In the genomic region with DNA sequence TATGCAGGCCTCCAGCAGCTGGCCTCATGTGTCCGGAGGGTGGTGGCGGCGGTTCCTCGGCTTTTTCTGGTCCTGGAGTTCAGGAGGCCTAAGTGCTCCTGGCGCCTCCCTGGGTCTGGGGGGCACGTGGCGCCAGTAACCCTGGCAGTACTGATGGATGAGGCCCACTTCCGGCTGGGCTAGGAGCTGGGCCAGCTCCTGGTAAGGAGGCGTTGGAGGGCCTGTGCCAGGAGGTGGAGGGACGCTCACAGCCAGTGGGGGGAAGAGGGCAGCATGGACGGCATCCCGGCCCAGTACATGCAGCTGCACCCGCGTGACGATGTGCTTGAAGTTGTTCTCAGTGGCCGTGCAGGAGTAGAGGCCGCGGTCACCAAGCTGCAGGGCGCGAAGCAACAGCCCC, we compare ENCODE assay signal across 26 mouse cellular contexts. TPM values are rescaled to one million over a fixed set of nuclear protein-coding genes. Genes with fewer than 3 reads are reported as not detected.
A peak's percentile ranks its signal among the peaks of the same experiment; 100 is the strongest.
DNase-seq lines count a peak whose midpoint lies in the region; ATAC-seq and TF ChIP-seq lines count a peak whose summit lies in the region.
"Had no signal": no experiment of that assay in that cellular context is flagged by ENCODE, and none has a peak within 500 bp of the region (broad histone marks: within the 10 kb centered on the region; RNA-seq: fewer than 3 reads in every experiment).

No protein-coding gene starts in this region.

- H3K9ac ChIP-seq in forebrain, embryonic 12.5 days, result no peak overlapping the region
- no peak overlapping the region for H3K9ac ChIP-seq in forebrain, postnatal 0 days
- no peak overlapping the region for H3K9ac ChIP-seq in kidney, embryonic 14.5 days (ENCODE audit: low read depth, low read length)
- no peak overlapping the region for H3K9ac ChIP-seq in lung, embryonic 16.5 days (ENCODE audit: low read length)
- no peak overlapping the region for H3K9ac ChIP-seq in midbrain, embryonic 13.5 days (replicated peaks)
- no peak overlapping the region for H3K9ac ChIP-seq in midbrain, embryonic 14.5 days (replicated peaks; ENCODE audit: low read length)
- H3K9ac ChIP-seq: embryonic facial prominence, embryonic 15.5 days; heart, embryonic 13.5 days; hindbrain, embryonic 13.5 days had no signal

- H3K27ac ChIP-seq in forebrain, embryonic 12.5 days, result 0 out of 2 replicates have a peak overlapping the region, but pooled peaks have one; percentile 8
- H3K27ac ChIP-seq in forebrain, postnatal 0 days (ENCODE audit: low read depth, low read length), result no peak overlapping the region
- no peak overlapping the region for H3K27ac ChIP-seq in kidney, adult 2 months (ENCODE audit: insufficient read depth, low read depth, low read length)
- H3K27ac ChIP-seq in kidney, embryonic 14.5 days (ENCODE audit: low read depth, low read length), result no peak overlapping the region
- H3K27ac ChIP-seq in lung, embryonic 16.5 days (ENCODE audit: low read length), result no peak overlapping the region
- 0 out of 2 replicates have a peak overlapping the region, but pooled peaks have one; percentile 25 for H3K27ac ChIP-seq in midbrain, embryonic 13.5 days
- H3K27ac ChIP-seq in midbrain, embryonic 14.5 days (replicated peaks; ENCODE audit: low read depth, low read length), result no peak overlapping the region
- H3K27ac ChIP-seq: embryonic facial prominence, embryonic 15.5 days; gastrocnemius, adult 2 months; heart, embryonic 13.5 days; hindbrain, embryonic 13.5 days had no signal

- WGBS in forebrain, embryonic 12.5 days, result 93% methylated on average over 20 of the region's 20 CpGs
- WGBS in forebrain, postnatal 0 days, result 82% methylated on average over 20 of the region's 20 CpGs
- WGBS in kidney, adult 2 months, result 71% methylated on average over 20 of the region's 20 CpGs
- 84% methylated on average over 20 of the region's 20 CpGs for WGBS in kidney, embryonic 14.5 days
- WGBS in lung, embryonic 16.5 days, result 61% methylated on average over 20 of the region's 20 CpGs
- whole genome bisulfite sequencing in midbrain, embryonic 13.5 days, result 89% methylated on average over 20 of the region's 20 CpGs
- WGBS in midbrain, embryonic 14.5 days, result 86% methylated on average over 20 of the region's 20 CpGs

- no peak for DNase-seq in forebrain, postnatal 0 days
- peak; percentile 52 for DNase-seq in kidney, adult 2 months
- DNase-seq in lung, postnatal 14 days, result no peak
- DNase-seq in midbrain, embryonic 14.5 days, result no peak
- DNase-seq: adrenal gland, postnatal 10 days; B cell, adult 2 months; cerebellum, adult 11 months; cerebellum, adult 8-10 months; cerebellum, postnatal 14 days; embryo, embryonic 11 days; gastrocnemius, adult 2 months; gastrocnemius, postnatal 36 days; heart, adult 11 months; heart, postnatal 36 days had no signal

- H3K4me2 ChIP-seq in forebrain, embryonic 12.5 days, result no peak overlapping the region
- H3K4me2 ChIP-seq in forebrain, postnatal 0 days (ENCODE audit: low read depth), result no peak overlapping the region
- no peak overlapping the region for H3K4me2 ChIP-seq in kidney, embryonic 14.5 days (replicated peaks; ENCODE audit: low read depth, low read length)
- H3K4me2 ChIP-seq in lung, embryonic 16.5 days (ENCODE audit: low read depth, low read length), result no peak overlapping the region
- no peak overlapping the region for H3K4me2 ChIP-seq in midbrain, embryonic 13.5 days (replicated peaks)
- no peak overlapping the region for H3K4me2 ChIP-seq in midbrain, embryonic 14.5 days (ENCODE audit: low read length)
- H3K4me2 ChIP-seq: embryonic facial prominence, embryonic 15.5 days; heart, embryonic 13.5 days; hindbrain, embryonic 13.5 days had no signal

- TF ChIP-seq POLR2A in kidney, adult 2 months (IDR thresholded peaks at IDR 0.05; ENCODE audit: low read depth, low read length), result no peak

- no peaks in the 10 kb centered on the region for H3K9me3 ChIP-seq in forebrain, embryonic 12.5 days
- no peaks in the 10 kb centered on the region for H3K9me3 ChIP-seq in forebrain, postnatal 0 days (ENCODE audit: low read length)
- no peaks in the 10 kb centered on the region for H3K9me3 ChIP-seq in kidney, embryonic 14.5 days (ENCODE audit: control insufficient read depth, low read length)
- H3K9me3 ChIP-seq in lung, embryonic 16.5 days (ENCODE audit: control insufficient read depth, low read length), result no peaks in the 10 kb centered on the region
- H3K9me3 ChIP-seq in midbrain, embryonic 13.5 days, result no peaks in the 10 kb centered on the region
- no peaks in the 10 kb centered on the region for H3K9me3 ChIP-seq in midbrain, embryonic 14.5 days (ENCODE audit: control insufficient read depth, low read length)
- H3K9me3 ChIP-seq: embryonic facial prominence, embryonic 15.5 days; G1E; heart, embryonic 13.5 days; hindbrain, embryonic 13.5 days had no signal

- peaks cover 18% of the 10 kb centered on the region for H3K36me3 ChIP-seq in forebrain, embryonic 12.5 days (replicated peaks)
- H3K36me3 ChIP-seq in forebrain, postnatal 0 days (ENCODE audit: insufficient read depth), result peaks cover 54% of the 10 kb centered on the region
- no peaks in the 10 kb centered on the region for H3K36me3 ChIP-seq in kidney, adult 2 months (ENCODE audit: control insufficient read depth, insufficient read depth, low read length)
- H3K36me3 ChIP-seq in kidney, embryonic 14.5 days (ENCODE audit: control insufficient read depth, insufficient read depth, low read length), result peaks cover 47% of the 10 kb centered on the region
- peaks cover 10% of the 10 kb centered on the region; the same call in 1 of the 2 replicates for H3K36me3 ChIP-seq in lung, embryonic 16.5 days (ENCODE audit: control insufficient read depth, insufficient read depth, low read length)
- peaks cover 55% of the 10 kb centered on the region for H3K36me3 ChIP-seq in midbrain, embryonic 13.5 days
- peaks cover 56% of the 10 kb centered on the region for H3K36me3 ChIP-seq in midbrain, embryonic 14.5 days (ENCODE audit: control insufficient read depth, insufficient read depth, low read length)
- H3K36me3 ChIP-seq: G1E had no signal

- no peak for TF ChIP-seq CTCF in forebrain, postnatal 0 days (IDR thresholded peaks at IDR 0.05; ENCODE audit: low read depth)
- no peak for TF ChIP-seq CTCF in kidney, adult 2 months (conservative IDR thresholded peaks at IDR 0.05; ENCODE audit: insufficient read depth, insufficient read length, low read depth, low read length)

- no peak overlapping the region for H3K4me3 ChIP-seq in forebrain, embryonic 12.5 days (replicated peaks)
- H3K4me3 ChIP-seq in forebrain, postnatal 0 days (ENCODE audit: low read depth, low read length), result no peak overlapping the region
- no peak overlapping the region for H3K4me3 ChIP-seq in kidney, adult 2 months (ENCODE audit: insufficient read depth, low read depth, low read length)
- no peak overlapping the region for H3K4me3 ChIP-seq in kidney, embryonic 14.5 days (ENCODE audit: low read length)
- no peak overlapping the region for H3K4me3 ChIP-seq in lung, embryonic 16.5 days (ENCODE audit: low read length)
- no peak overlapping the region for H3K4me3 ChIP-seq in midbrain, embryonic 13.5 days (replicated peaks)
- no peak overlapping the region for H3K4me3 ChIP-seq in midbrain, embryonic 14.5 days (replicated peaks; ENCODE audit: low read depth, low read length)
- H3K4me3 ChIP-seq: embryonic facial prominence, embryonic 15.5 days; erythroblast, embryonic 14.5 days; gastrocnemius, adult 2 months; heart, embryonic 13.5 days; hindbrain, embryonic 13.5 days had no signal

- no peaks in the 10 kb centered on the region for H3K4me1 ChIP-seq in forebrain, embryonic 12.5 days
- H3K4me1 ChIP-seq in forebrain, postnatal 0 days (ENCODE audit: insufficient read depth), result no peaks in the 10 kb centered on the region
- H3K4me1 ChIP-seq in kidney, adult 2 months (ENCODE audit: control insufficient read depth, insufficient read depth, low read length), result no peaks in the 10 kb centered on the region
- no peaks in the 10 kb centered on the region for H3K4me1 ChIP-seq in kidney, embryonic 14.5 days (ENCODE audit: control insufficient read depth, insufficient read depth, low read length)
- peaks cover 4% of the 10 kb centered on the region for H3K4me1 ChIP-seq in lung, embryonic 16.5 days (replicated peaks; ENCODE audit: control insufficient read depth, insufficient read depth, low read length)
- no peaks in the 10 kb centered on the region for H3K4me1 ChIP-seq in midbrain, embryonic 13.5 days (replicated peaks)
- no peaks in the 10 kb centered on the region for H3K4me1 ChIP-seq in midbrain, embryonic 14.5 days (ENCODE audit: control insufficient read depth, insufficient read depth, low read length)

- peaks cover 14% of the 10 kb centered on the region for H3K27me3 ChIP-seq in forebrain, embryonic 12.5 days
- peaks cover 4% of the 10 kb centered on the region for H3K27me3 ChIP-seq in forebrain, postnatal 0 days (ENCODE audit: insufficient read depth, low read length)
- no peaks in the 10 kb centered on the region for H3K27me3 ChIP-seq in kidney, adult 2 months (replicated peaks; ENCODE audit: control insufficient read depth, insufficient read depth, low read length)
- peaks cover 3% of the 10 kb centered on the region for H3K27me3 ChIP-seq in kidney, embryonic 14.5 days (ENCODE audit: control insufficient read depth, insufficient read depth, low read length)
- H3K27me3 ChIP-seq in lung, embryonic 16.5 days (ENCODE audit: control insufficient read depth, insufficient read depth, low read depth, low read length), result peaks cover 4% of the 10 kb centered on the region
- peaks cover 5% of the 10 kb centered on the region; the same call in 1 of the 2 replicates for H3K27me3 ChIP-seq in midbrain, embryonic 13.5 days
- peaks cover under 1% of the 10 kb centered on the region; the same call in 1 of the 2 replicates for H3K27me3 ChIP-seq in midbrain, embryonic 14.5 days (ENCODE audit: control insufficient read depth, insufficient read depth, low read length)

- no peak for ATAC-seq in forebrain, embryonic 12.5 days (ENCODE audit: low FRiP score)
- ATAC-seq in forebrain, postnatal 0 days, result no peak
- ATAC-seq in kidney, embryonic 14.5 days (ENCODE audit: low FRiP score, low TSS enrichment), result no peak
- ATAC-seq in lung, embryonic 16.5 days (ENCODE audit: low read depth), result peak; percentile 33
- ATAC-seq in midbrain, embryonic 13.5 days, result no peak
- ATAC-seq in midbrain, embryonic 14.5 days (ENCODE audit: low FRiP score, low TSS enrichment), result no peak
- ATAC-seq: CD4-positive, CD25-positive, alpha-beta regulatory T cell, adult 4 months had no signal

RNA-seq across cellular contexts. Expression of gene Gnat1, which starts 2.9 kb away (rescaled TPM):
- 1.7 and 2.1 TPM in 2 replicates for polyA plus RNA-seq in forebrain, embryonic 12.5 days (2016; fragmentation: Nextera tagmentation; extraction: Ambion mirVana)
- 0.24 TPM in 1 of 2 replicates, not detected in the other for total RNA-seq in forebrain, postnatal 0 days (2014; rRNA removed)
- polyA plus RNA-seq in forebrain, postnatal 0 days (2015; fragmentation: Nextera tagmentation; extraction: Ambion mirVana), result 0.73 and 1.8 TPM in 2 replicates
- polyA plus RNA-seq in kidney, adult 2 months (2012; rRNA removed), result 0.09 and 0.22 TPM in 2 replicates
- 4.7 and 5.3 TPM in 2 replicates for polyA plus RNA-seq in kidney, embryonic 14.5 days (2014; fragmentation: Nextera tagmentation; extraction: Ambion mirVana)
- polyA plus RNA-seq in lung, embryonic 16.5 days (2015; fragmentation: Nextera tagmentation; extraction: Ambion mirVana), result 0.65 and 1.2 TPM in 2 replicates
- 2.4 and 2.7 TPM in 2 replicates for polyA plus RNA-seq in midbrain, embryonic 13.5 days (2015; fragmentation: Nextera tagmentation; extraction: Ambion mirVana)
- polyA plus RNA-seq in midbrain, embryonic 14.5 days (2014; fragmentation: Nextera tagmentation; extraction: Ambion mirVana), result 0.97 and 2.0 TPM in 2 replicates
- total RNA-seq: common myeloid progenitor, adult 5-6 weeks; gastrocnemius, adult 2 months; gastrocnemius, postnatal 36 days; heart, postnatal 36 days had no signal
- polyA plus RNA-seq: embryonic facial prominence, embryonic 11.5 days; erythroblast, embryonic 14.5 days; G1E had no signal

RNA-seq across cellular contexts. Expression of gene Slc38a3, which starts 13.1 kb away (rescaled TPM):
- 8.5 and 10.6 TPM in 2 replicates for polyA plus RNA-seq in forebrain, embryonic 12.5 days (2016; fragmentation: Nextera tagmentation; extraction: Ambion mirVana)
- 43.5 and 60.9 TPM in 2 replicates for total RNA-seq in forebrain, postnatal 0 days (2014; rRNA removed)
- polyA plus RNA-seq in forebrain, postnatal 0 days (2015; fragmentation: Nextera tagmentation; extraction: Ambion mirVana), result 38.7 and 39.8 TPM in 2 replicates
- polyA plus RNA-seq in kidney, adult 2 months (2012; rRNA removed), result 77.9 and 139 TPM in 2 replicates
- polyA plus RNA-seq in kidney, embryonic 14.5 days (2014; fragmentation: Nextera tagmentation; extraction: Ambion mirVana), result 4.8 and 6.5 TPM in 2 replicates
- 4.5 and 5.4 TPM in 2 replicates for polyA plus RNA-seq in lung, embryonic 16.5 days (2015; fragmentation: Nextera tagmentation; extraction: Ambion mirVana)
- 18.7 and 22.0 TPM in 2 replicates for polyA plus RNA-seq in midbrain, embryonic 13.5 days (2015; fragmentation: Nextera tagmentation; extraction: Ambion mirVana)
- polyA plus RNA-seq in midbrain, embryonic 14.5 days (2014; fragmentation: Nextera tagmentation; extraction: Ambion mirVana), result 20.4 and 31.9 TPM in 2 replicates
- total RNA-seq: common myeloid progenitor, adult 5-6 weeks had no signal
- polyA plus RNA-seq: CD4-positive, CD25-positive, alpha-beta regulatory T cell, adult 4 months; G1E had no signal

RNA-seq across cellular contexts. Expression of gene Sema3f, which starts 27.9 kb away (rescaled TPM):
- 13.2 and 15.2 TPM in 2 replicates for polyA plus RNA-seq in forebrain, embryonic 12.5 days (2016; fragmentation: Nextera tagmentation; extraction: Ambion mirVana)
- total RNA-seq in forebrain, postnatal 0 days (2014; rRNA removed), result 56.6 and 61.4 TPM in 2 replicates
- polyA plus RNA-seq in forebrain, postnatal 0 days (2015; fragmentation: Nextera tagmentation; extraction: Ambion mirVana), result 7.1 and 7.8 TPM in 2 replicates
- polyA plus RNA-seq in kidney, adult 2 months (2012; rRNA removed), result 39.1 and 45.5 TPM in 2 replicates
- polyA plus RNA-seq in kidney, embryonic 14.5 days (2014; fragmentation: Nextera tagmentation; extraction: Ambion mirVana), result 32.4 and 38.4 TPM in 2 replicates
- 10.4 and 11.8 TPM in 2 replicates for polyA plus RNA-seq in lung, embryonic 16.5 days (2015; fragmentation: Nextera tagmentation; extraction: Ambion mirVana)
- 18.9 and 24.6 TPM in 2 replicates for polyA plus RNA-seq in midbrain, embryonic 13.5 days (2015; fragmentation: Nextera tagmentation; extraction: Ambion mirVana)
- polyA plus RNA-seq in midbrain, embryonic 14.5 days (2014; fragmentation: Nextera tagmentation; extraction: Ambion mirVana), result 34.0 and 37.0 TPM in 2 replicates
- polyA plus RNA-seq: CD4-positive, CD25-positive, alpha-beta regulatory T cell, adult 4 months; erythroblast, embryonic 14.5 days had no signal

RNA-seq across cellular contexts. Expression of gene Gnai2, which starts 47.2 kb away (rescaled TPM):
- polyA plus RNA-seq in forebrain, embryonic 12.5 days (2016; fragmentation: Nextera tagmentation; extraction: Ambion mirVana), result 570 and 587 TPM in 2 replicates
- total RNA-seq in forebrain, postnatal 0 days (2014; rRNA removed), result 200 and 223 TPM in 2 replicates
- polyA plus RNA-seq in forebrain, postnatal 0 days (2015; fragmentation: Nextera tagmentation; extraction: Ambion mirVana), result 267 and 287 TPM in 2 replicates
- polyA plus RNA-seq in kidney, adult 2 months (2012; rRNA removed), result 356 and 366 TPM in 2 replicates
- 386 and 445 TPM in 2 replicates for polyA plus RNA-seq in kidney, embryonic 14.5 days (2014; fragmentation: Nextera tagmentation; extraction: Ambion mirVana)
- polyA plus RNA-seq in lung, embryonic 16.5 days (2015; fragmentation: Nextera tagmentation; extraction: Ambion mirVana), result 457 and 458 TPM in 2 replicates
- 399 and 416 TPM in 2 replicates for polyA plus RNA-seq in midbrain, embryonic 13.5 days (2015; fragmentation: Nextera tagmentation; extraction: Ambion mirVana)
- 284 and 326 TPM in 2 replicates for polyA plus RNA-seq in midbrain, embryonic 14.5 days (2014; fragmentation: Nextera tagmentation; extraction: Ambion mirVana)

Comparison
In these comparisons a context has a peak if more than half of its experiments do, and no peak if none do; other contexts are left out.
1. H3K27ac ChIP-seq: peak in forebrain, embryonic 12.5 days (single experiment) and midbrain, embryonic 13.5 days (single experiment); none in forebrain, postnatal 0 days (single experiment), kidney, adult 2 months (single experiment), kidney, embryonic 14.5 days (single experiment), lung, embryonic 16.5 days (single experiment) and midbrain, embryonic 14.5 days (single experiment).